Mouse (Mus musculus): ENCODE measurements around the gene Olfr5. TPM values are rescaled to one million over a fixed set of nuclear protein-coding genes. Genes with fewer than 3 reads are reported as not detected.
A peak's percentile ranks its signal among the peaks of the same experiment; 100 is the strongest.

The Olfr5 gene
- polyA plus RNA-seq, 1 experiment = not detected

DNA sequence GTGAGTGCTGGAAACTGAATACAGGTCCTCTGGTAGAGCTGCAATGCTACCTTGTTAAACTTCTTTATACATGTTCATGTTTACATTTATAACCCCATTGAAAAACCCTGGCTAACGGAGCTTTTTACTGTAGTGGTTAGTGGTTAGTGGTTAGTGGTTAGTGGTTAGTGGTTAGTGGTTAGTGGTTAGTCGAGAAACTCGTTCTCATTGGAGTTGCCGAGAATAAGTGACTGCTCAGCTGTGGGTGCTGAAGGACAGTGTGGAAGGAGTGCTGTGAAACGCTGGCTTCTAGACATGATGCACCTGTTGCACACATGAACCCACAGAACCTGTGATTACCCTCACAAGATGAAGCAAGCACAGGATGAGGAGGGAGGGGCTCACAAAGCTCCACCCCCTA, 39.0 kb downstream of the Olfr5 start:
- TF ChIP-seq CTCF (IDR thresholded peaks at IDR 0.05; ENCODE audit: borderline replicate concordance, insufficient read depth, low read length) (no peak), POLR2A (IDR thresholded peaks at IDR 0.05; ENCODE audit: low read depth, low read length) (no peak)
- no peak overlapping the region for H3K4me3 ChIP-seq (ENCODE audit: insufficient read depth, low read length)
- H3K4me1 ChIP-seq (ENCODE audit: control insufficient read depth, insufficient read depth, low read length) = no peaks in the 10 kb centered on the region
- no peak overlapping the region for H3K27ac ChIP-seq (ENCODE audit: insufficient read depth, low read length)

DNA sequence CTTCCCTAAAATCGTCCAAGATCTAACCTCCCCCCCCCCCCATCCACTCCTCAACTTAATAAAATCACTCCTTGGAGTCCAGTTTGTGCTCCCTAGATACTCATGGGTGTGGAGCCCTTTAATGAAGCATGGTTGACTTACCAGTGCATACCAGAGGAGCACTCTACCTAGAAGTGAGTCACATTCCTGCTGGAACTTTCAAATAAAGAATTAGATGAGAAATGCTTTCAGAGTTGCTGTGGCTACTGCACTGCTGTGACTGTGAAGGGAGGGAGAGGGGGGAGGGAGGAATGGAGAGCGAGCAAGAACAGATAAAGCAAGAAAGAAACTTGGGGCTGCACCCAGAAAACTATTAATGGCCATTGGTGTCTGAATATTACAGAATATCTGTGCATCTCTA, 45.6 kb downstream of the Olfr5 start:
- Histone ChIP-seq H3K4me3 (ENCODE audit: insufficient read depth, low read length) (no peak overlapping the region), H3K4me1 (ENCODE audit: control insufficient read depth, insufficient read depth, low read length) (no peaks in the 10 kb centered on the region), H3K27ac (ENCODE audit: insufficient read depth, low read length) (no peak overlapping the region)
- TF ChIP-seq POLR2A (IDR thresholded peaks at IDR 0.05; ENCODE audit: low read depth, low read length) = no peak
- TF ChIP-seq CTCF (IDR thresholded peaks at IDR 0.05; ENCODE audit: borderline replicate concordance, insufficient read depth, low read length) = no peak

DNA sequence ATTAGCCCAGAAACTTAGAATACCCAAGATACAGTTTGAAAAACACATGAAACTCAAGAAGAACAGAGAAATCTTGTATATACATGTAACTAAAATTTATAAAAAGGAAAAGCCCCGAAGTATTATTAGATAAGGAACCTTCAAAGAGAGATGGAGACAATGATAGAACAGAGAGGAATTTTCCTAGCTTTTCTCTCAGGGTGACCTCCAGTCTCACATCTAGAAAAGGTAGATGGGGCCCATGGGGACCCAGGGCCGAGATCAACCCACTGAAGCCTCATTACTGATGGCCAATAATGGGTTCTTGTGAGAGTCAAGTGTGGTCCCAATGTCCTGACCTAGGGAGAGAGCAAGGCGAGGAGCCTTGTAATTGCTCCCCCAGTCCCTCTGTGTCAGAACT, 48.4 kb downstream of the Olfr5 start, which contains the start of gene Olfr1344:
Gene Olfr1344 (plus strand): TSS at position 301 of the 400 bp plus-strand sequence.
- no peak for TF ChIP-seq POLR2A (IDR thresholded peaks at IDR 0.05; ENCODE audit: low read depth, low read length)
- TF ChIP-seq CTCF (IDR thresholded peaks at IDR 0.05; ENCODE audit: borderline replicate concordance, insufficient read depth, low read length) = no peak
- no peak within 1 kb of the TSS for H3K27ac ChIP-seq (ENCODE audit: insufficient read depth, low read length)
- no peak within 1 kb of the TSS for H3K4me3 ChIP-seq (ENCODE audit: insufficient read depth, low read length)
- H3K4me1 ChIP-seq (ENCODE audit: control insufficient read depth, insufficient read depth, low read length) = 0 out of 2 replicates have a peak, but pooled peaks cover 2% of the 10 kb centered on the region

DNA sequence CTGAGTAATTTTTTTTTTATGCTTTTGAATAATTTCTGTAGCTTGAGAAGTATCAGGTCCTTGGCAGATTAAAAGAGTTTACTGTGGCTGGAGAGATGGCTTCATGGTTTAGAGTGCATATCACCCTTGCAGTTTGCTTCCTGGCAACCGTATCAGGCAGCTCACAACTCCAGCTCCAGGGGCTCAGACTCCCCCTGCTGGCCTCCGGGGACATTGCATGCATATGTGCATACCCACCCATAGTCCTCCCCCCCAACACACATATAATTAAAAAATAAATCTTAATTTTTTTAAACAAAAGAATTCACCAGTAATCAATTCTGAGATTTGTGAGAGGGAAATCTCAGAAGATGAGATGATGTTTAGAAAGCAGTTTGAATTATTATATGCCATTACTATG, 56.4 kb downstream of the Olfr5 start:
- no peak overlapping the region for H3K4me3 ChIP-seq (ENCODE audit: insufficient read depth, low read length)
- H3K27ac ChIP-seq (ENCODE audit: insufficient read depth, low read length) = no peak overlapping the region
- TF ChIP-seq POLR2A (IDR thresholded peaks at IDR 0.05; ENCODE audit: low read depth, low read length) = no peak
- TF ChIP-seq CTCF (IDR thresholded peaks at IDR 0.05; ENCODE audit: borderline replicate concordance, insufficient read depth, low read length) = peak; percentile 36; the same call in 1 of the 2 replicates
- H3K4me1 ChIP-seq (ENCODE audit: control insufficient read depth, insufficient read depth, low read length) = 0 out of 2 replicates have a peak, but pooled peaks cover 2% of the 10 kb centered on the region

DNA sequence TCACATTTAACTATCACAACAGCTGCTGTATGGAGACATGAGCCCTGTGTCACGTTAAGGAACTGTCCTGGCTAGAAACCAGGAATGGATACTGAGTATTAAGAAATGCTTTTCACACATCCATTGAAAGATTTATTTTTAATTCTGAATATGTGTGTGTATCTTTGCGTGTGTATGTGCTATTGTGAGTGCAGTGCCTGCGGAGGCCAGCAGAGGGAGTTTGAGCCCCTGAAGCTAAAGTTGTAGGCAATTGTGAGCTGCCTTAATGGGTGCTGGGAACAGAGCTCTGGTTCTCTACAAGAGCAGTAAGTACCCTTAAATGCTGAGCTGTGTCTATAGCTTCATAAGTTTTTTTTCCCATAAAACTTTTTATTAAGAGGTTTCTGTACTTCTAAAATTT, 57.4 kb downstream of the Olfr5 start:
- Histone ChIP-seq H3K27ac (ENCODE audit: insufficient read depth, low read length) (no peak overlapping the region), H3K4me1 (ENCODE audit: control insufficient read depth, insufficient read depth, low read length) (no peaks in the 10 kb centered on the region), H3K4me3 (ENCODE audit: insufficient read depth, low read length) (no peak overlapping the region)
- TF ChIP-seq CTCF (IDR thresholded peaks at IDR 0.05; ENCODE audit: borderline replicate concordance, insufficient read depth, low read length) = no peak
- no peak for TF ChIP-seq POLR2A (IDR thresholded peaks at IDR 0.05; ENCODE audit: low read depth, low read length)

Other genes with a start within 250 kb of the Olfr5 start
- gene Epp13, start 234.2 kb downstream of the Olfr5 start, polyA plus RNA-seq (2011; ENCODE audit: insufficient read length, low read depth, missing spikeins) = not detected in 2 replicates
- 4.1 TPM in 2 replicates for gene Zfp667, start 200.4 kb downstream of the Olfr5 start, polyA plus RNA-seq (2011; ENCODE audit: insufficient read length, low read depth, missing spikeins)
- gene Zfp583, start 155.7 kb downstream of the Olfr5 start, polyA plus RNA-seq (2011; ENCODE audit: insufficient read length, low read depth, missing spikeins) = 4.7 and 6.2 TPM in 2 replicates
- gene Gm3854, start 143.2 kb downstream of the Olfr5 start, polyA plus RNA-seq (2011; ENCODE audit: insufficient read length, low read depth, missing spikeins) = 0.82 and 1.4 TPM in 2 replicates
- 3.3 and 3.6 TPM in 2 replicates for gene Zfp78, start 123.7 kb downstream of the Olfr5 start, polyA plus RNA-seq (2011; ENCODE audit: insufficient read length, low read depth, missing spikeins)
- gene Zfp28, start 103.6 kb downstream of the Olfr5 start, polyA plus RNA-seq (2011; ENCODE audit: insufficient read length, low read depth, missing spikeins) = 9.3 and 10.5 TPM in 2 replicates
- not detected in 2 replicates for gene Smim17, start 88.2 kb downstream of the Olfr5 start, polyA plus RNA-seq (2011; ENCODE audit: insufficient read length, low read depth, missing spikeins)
- gene Gm20715, start 76.7 kb downstream of the Olfr5 start, polyA plus RNA-seq (2011; ENCODE audit: insufficient read length, low read depth, missing spikeins) = not detected in 2 replicates
- not detected in 2 replicates for gene Olfr1344, start 48.3 kb downstream of the Olfr5 start, polyA plus RNA-seq (2011; ENCODE audit: insufficient read length, low read depth, missing spikeins)
- not detected in 2 replicates for gene Olfr1336, start 30.8 kb downstream of the Olfr5 start, polyA plus RNA-seq (2011; ENCODE audit: insufficient read length, low read depth, missing spikeins)
- not detected in 2 replicates for gene Olfr1346, start 19.8 kb downstream of the Olfr5 start, polyA plus RNA-seq (2011; ENCODE audit: insufficient read length, low read depth, missing spikeins)
- not detected in 2 replicates for gene Olfr1347, start 12.8 kb upstream of the Olfr5 start, polyA plus RNA-seq (2011; ENCODE audit: insufficient read length, low read depth, missing spikeins)
- not detected in 2 replicates for gene Olfr1348, start 21.8 kb upstream of the Olfr5 start, polyA plus RNA-seq (2011; ENCODE audit: insufficient read length, low read depth, missing spikeins)
- gene Olfr1349, start 36.0 kb upstream of the Olfr5 start, polyA plus RNA-seq (2011; ENCODE audit: insufficient read length, low read depth, missing spikeins) = not detected in 2 replicates
- not detected in 2 replicates for gene Olfr1350, start 77.9 kb upstream of the Olfr5 start, polyA plus RNA-seq (2011; ENCODE audit: insufficient read length, low read depth, missing spikeins)
- 9.7 and 27.0 TPM in 2 replicates for gene Zim1, start 209.5 kb upstream of the Olfr5 start, polyA plus RNA-seq (2011; ENCODE audit: insufficient read length, low read depth, missing spikeins)
- gene Peg3, start 243.5 kb upstream of the Olfr5 start, polyA plus RNA-seq (2011; ENCODE audit: insufficient read length, low read depth, missing spikeins) = 69.0 and 168 TPM in 2 replicates
- 1.5 and 4.9 TPM in 2 replicates for gene Usp29, start 243.6 kb upstream of the Olfr5 start, polyA plus RNA-seq (2011; ENCODE audit: insufficient read length, low read depth, missing spikeins)